Mouse (Mus musculus) adrenal gland, postnatal 14 days (tissue): ENCODE measurements at regions not wholly inside any gene's neighbourhood (a gene's known extent, or its start where the extent isn't known, plus 50 kb on each side); places are given as distances from the start of the nearest gene placed in this dataset.

Experiments
- DNase-seq: peaks from one replicate; pipeline ENCODE4 v3.0.0; 2021; ENCODE audit warnings: mixed read lengths

GRCm38 (mm10) chr15:64434502-64434901, 374.2 kb upstream of the Fam49b start:
- DNase-seq = peak; percentile 9

- no peak for DNase-seq
Measured at GRCm38 (mm10) chr15:64434908-64435307, 374.6 kb upstream of the Fam49b start.

- DNase-seq = no peak
Measured at GRCm38 (mm10) chr15:64445076-64445475, 372.4 kb upstream of the Gm21798 start.

- DNase-seq = no peak
Measured at GRCm38 (mm10) chr15:64446411-64447072, 371.0 kb upstream of the Gm21798 start.

- DNase-seq = no peak
Measured at GRCm38 (mm10) chr15:64447239-64447952, 370.1 kb upstream of the Gm21798 start.

GRCm38 (mm10) chr15:64448581-64449140, 368.8 kb upstream of the Gm21798 start:
- DNase-seq = peak; percentile 42

GRCm38 (mm10) chr15:64470743-64471142, 346.8 kb upstream of the Gm21798 start:
- peak; percentile 11 for DNase-seq

- no peak for DNase-seq
Measured at GRCm38 (mm10) chr15:64471597-64471996, 345.9 kb upstream of the Gm21798 start.

GRCm38 (mm10) chr15:64474236-64474635, 343.3 kb upstream of the Gm21798 start:
- no peak for DNase-seq

- DNase-seq = no peak
Measured at GRCm38 (mm10) chr15:64477131-64477530, 340.4 kb upstream of the Gm21798 start.

- no peak for DNase-seq
Measured at GRCm38 (mm10) chr15:64480625-64481024, 336.9 kb upstream of the Gm21798 start.

GRCm38 (mm10) chr15:64481226-64481625, 336.3 kb upstream of the Gm21798 start:
- DNase-seq = no peak

- peak; percentile 8 for DNase-seq
Measured at GRCm38 (mm10) chr15:64482960-64483359, 334.5 kb upstream of the Gm21798 start.

GRCm38 (mm10) chr15:64487801-64488200, 329.7 kb upstream of the Gm21798 start:
- DNase-seq = no peak

GRCm38 (mm10) chr15:64500783-64501182, 316.7 kb upstream of the Gm21798 start:
- DNase-seq = no peak

- no peak for DNase-seq
Measured at GRCm38 (mm10) chr15:64501479-64501878, 316.0 kb upstream of the Gm21798 start.

GRCm38 (mm10) chr15:64504751-64505150, 312.7 kb upstream of the Gm21798 start:
- no peak for DNase-seq

- DNase-seq = no peak
Measured at GRCm38 (mm10) chr15:64510649-64511048, 306.8 kb upstream of the Gm21798 start.

- DNase-seq = no peak
Measured at GRCm38 (mm10) chr15:64511176-64511575, 306.3 kb upstream of the Gm21798 start.

GRCm38 (mm10) chr15:64512615-64513014, 304.9 kb upstream of the Gm21798 start:
- no peak for DNase-seq

- DNase-seq = no peak
Measured at GRCm38 (mm10) chr15:64513501-64514097, 303.9 kb upstream of the Gm21798 start.

GRCm38 (mm10) chr15:64515179-64515578, 302.3 kb upstream of the Gm21798 start:
- DNase-seq = no peak

- DNase-seq = no peak
Measured at GRCm38 (mm10) chr15:64519207-64519628, 298.3 kb upstream of the Gm21798 start.
